Mouse (Mus musculus) monocyte, adult 59 days (primary cell): ENCODE data around the gene Mocs1. TPM values are rescaled to one million over a fixed set of nuclear protein-coding genes. Genes with fewer than 3 reads are reported as not detected.

Experiments used
- total RNA-seq, 2 experiments: library from RNA; stranded (reverse); gene quantifications; one replicate each; pipeline ENCODE4 v1.2.4; 2023

The Mocs1 gene
- total RNA-seq = 100 to 1,000 TPM; 107 to 109 TPM

GRCm38 (mm10) chr17:49428239-49428688 is at the start of gene Mocs1:
Mocs1 (plus strand) TSS chr17:49428362.

Other genes with a start within 250 kb of the Mocs1 start
- gene Daam2, start 136.0 kb downstream of the Mocs1 start, total RNA-seq = under 1 TPM in 1 of 2 experiments, not detected in 1; 0.18 TPM
- not detected for gene Kif6, start 186.8 kb downstream of the Mocs1 start, total RNA-seq